Mouse (Mus musculus): Measurements from ENCODE around the gene Jmjd1c. TPM values are rescaled to one million over a fixed set of nuclear protein-coding genes. Genes with fewer than 3 reads are reported as not detected.
A peak's percentile ranks its signal among the peaks of the same experiment; 100 is the strongest.

The Jmjd1c gene
- polyA plus RNA-seq, 1 experiment, result 56.3 TPM

DNA sequence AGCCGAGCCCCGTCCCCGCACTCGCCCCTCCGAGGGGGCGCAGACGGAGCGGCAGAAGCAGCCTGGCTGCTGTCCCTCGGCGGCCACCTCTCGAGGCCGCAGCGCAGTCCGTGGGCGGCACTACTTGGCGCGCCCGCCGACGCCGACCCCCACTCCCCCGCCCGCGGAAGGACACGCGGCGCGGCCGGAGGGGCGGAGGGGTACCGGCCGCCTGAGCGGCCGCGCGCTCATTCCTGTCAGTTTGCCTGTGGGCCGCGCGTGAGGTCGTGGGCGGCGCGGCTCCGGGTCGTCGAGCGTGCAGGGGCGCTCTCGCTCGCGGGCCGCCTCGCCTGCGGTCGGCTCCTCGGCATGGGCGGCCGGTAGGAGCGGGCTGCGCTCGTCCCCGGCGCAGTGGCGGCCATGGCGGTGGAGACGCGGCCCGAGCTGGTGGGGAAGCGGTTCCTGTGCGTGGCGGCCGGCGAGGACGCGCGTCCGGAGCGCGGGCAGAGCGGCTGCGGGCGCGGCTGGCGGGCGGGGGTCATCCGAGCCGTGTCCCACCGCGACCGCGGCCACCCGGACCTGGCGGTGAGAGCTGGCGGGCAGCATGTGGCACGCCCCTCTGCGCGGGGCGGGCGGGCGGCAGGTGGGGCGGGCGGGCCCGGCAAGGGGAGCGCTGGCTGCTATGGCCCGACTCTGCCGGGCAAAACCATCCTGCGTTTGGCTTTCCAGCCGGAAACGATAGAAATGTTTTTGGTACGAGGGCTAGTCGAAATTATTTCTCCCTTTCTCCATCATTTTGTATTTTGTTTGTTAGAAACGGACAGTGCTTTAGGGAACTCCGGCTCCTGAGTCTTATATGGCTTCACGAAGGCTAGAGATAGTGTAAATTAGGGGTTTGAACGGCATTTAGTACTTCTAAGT lies 31.2 kb downstream of the Jmjd1c start:
- no peak overlapping the region for H3K27ac ChIP-seq (ENCODE audit: insufficient read depth, low read length)
- H3K4me3 ChIP-seq (replicated peaks; ENCODE audit: insufficient read depth, low read depth, low read length), result peak overlapping the region; percentile 47
- under 1% methylated on average over 101 of the region's 115 CpGs for WGBS
- TF ChIP-seq CTCF (IDR thresholded peaks at IDR 0.05; ENCODE audit: borderline replicate concordance, insufficient read depth, low read depth, low read length), result no peak
- no peak for TF ChIP-seq POLR2A (IDR thresholded peaks at IDR 0.05; ENCODE audit: borderline replicate concordance, insufficient read depth, low read length)
- peaks cover 9% of the 10 kb centered on the region; the same call in 1 of the 2 replicates for H3K4me1 ChIP-seq (ENCODE audit: control insufficient read depth, insufficient read depth, low read length)
- DNase-seq, result peak; percentile 48 to 63
- H3K27me3 ChIP-seq (ENCODE audit: control insufficient read depth, insufficient read depth, low read length), result no peaks in the 10 kb centered on the region

DNA sequence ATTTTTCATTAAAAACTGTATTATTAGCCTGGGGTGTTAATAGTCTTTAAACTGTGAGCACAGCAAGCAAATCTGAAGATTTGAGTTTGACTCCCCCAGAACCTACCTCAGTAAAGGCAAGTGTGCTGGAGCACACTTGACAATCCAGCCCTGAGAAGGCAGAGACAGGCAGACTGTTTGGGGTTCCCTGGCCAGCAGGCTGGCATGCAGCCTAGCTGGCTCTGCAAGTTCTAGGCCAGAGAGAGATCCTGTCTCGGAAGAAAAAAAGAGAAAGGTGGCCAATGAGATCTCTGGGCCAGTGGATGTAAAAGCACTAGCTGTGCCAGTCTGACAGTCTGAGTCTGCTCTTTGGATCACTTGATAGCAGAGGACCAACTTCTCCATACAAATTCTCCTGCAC lies 33.6 kb downstream of the Jmjd1c start:
- Histone ChIP-seq H3K4me1 (ENCODE audit: control insufficient read depth, insufficient read depth, low read length) (peaks cover 9% of the 10 kb centered on the region; the same call in 1 of the 2 replicates), H3K27ac (ENCODE audit: insufficient read depth, low read length) (no peak overlapping the region), H3K4me3 (replicated peaks; ENCODE audit: insufficient read depth, low read depth, low read length) (no peak overlapping the region), H3K27me3 (ENCODE audit: control insufficient read depth, insufficient read depth, low read length) (no peaks in the 10 kb centered on the region)
- no peak for TF ChIP-seq CTCF (IDR thresholded peaks at IDR 0.05; ENCODE audit: borderline replicate concordance, insufficient read depth, low read depth, low read length)
- TF ChIP-seq POLR2A (IDR thresholded peaks at IDR 0.05; ENCODE audit: borderline replicate concordance, insufficient read depth, low read length), result no peak
- DNase-seq, result peak; percentile 68 to 86
- 8% methylated on average over 1 of the region's 1 CpGs for WGBS

DNA sequence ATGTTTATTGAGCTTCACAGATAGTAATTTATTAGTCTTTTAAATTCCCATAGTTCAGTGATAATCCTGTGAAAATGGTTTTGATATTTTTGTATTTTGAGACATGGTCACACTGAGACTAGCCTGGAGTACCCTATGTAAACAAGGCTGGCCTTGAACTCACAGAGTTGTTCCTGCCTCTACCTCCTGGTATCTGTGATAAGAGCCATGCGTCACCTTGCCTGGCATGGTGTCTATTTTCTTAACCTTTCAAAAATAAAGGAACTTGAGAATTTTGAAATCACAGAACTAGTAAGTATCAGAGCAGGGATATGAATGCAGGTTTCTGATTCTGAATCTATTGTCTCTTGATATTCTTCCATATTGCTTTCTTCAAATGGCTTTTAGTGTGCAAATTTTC lies 35.8 kb downstream of the Jmjd1c start:
- Histone ChIP-seq H3K27me3 (ENCODE audit: control insufficient read depth, insufficient read depth, low read length) (no peaks in the 10 kb centered on the region), H3K4me1 (ENCODE audit: control insufficient read depth, insufficient read depth, low read length) (peaks cover 2% of the 10 kb centered on the region; the same call in 1 of the 2 replicates), H3K27ac (ENCODE audit: insufficient read depth, low read length) (no peak overlapping the region), H3K4me3 (replicated peaks; ENCODE audit: insufficient read depth, low read depth, low read length) (no peak overlapping the region)
- no peak for TF ChIP-seq CTCF (IDR thresholded peaks at IDR 0.05; ENCODE audit: borderline replicate concordance, insufficient read depth, low read depth, low read length)
- no peak for TF ChIP-seq POLR2A (IDR thresholded peaks at IDR 0.05; ENCODE audit: borderline replicate concordance, insufficient read depth, low read length)
- no peak for DNase-seq
- 53% methylated on average over 1 of the region's 1 CpGs for WGBS

DNA sequence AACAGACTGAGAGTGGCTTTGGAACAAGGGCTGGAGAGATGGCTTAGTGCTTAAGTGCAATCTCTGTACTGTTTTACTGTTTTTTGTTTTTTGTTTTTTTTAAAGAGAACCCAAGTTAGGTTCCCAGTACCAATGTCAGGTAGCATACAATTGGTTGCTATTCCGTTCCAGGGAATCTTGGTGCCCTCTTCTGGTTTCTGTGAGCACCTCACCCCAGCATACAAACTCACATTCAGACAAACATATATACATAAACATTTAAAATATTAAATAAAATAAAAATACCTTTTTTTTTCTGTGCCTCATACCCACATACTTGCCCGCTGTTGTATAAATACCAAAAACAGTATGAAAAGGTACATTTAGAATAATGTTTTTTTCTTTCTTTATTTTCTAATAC lies 38.4 kb downstream of the Jmjd1c start:
- DNase-seq, result no peak
- peaks cover 5% of the 10 kb centered on the region for H3K4me1 ChIP-seq (ENCODE audit: control insufficient read depth, insufficient read depth, low read length)
- no peak for TF ChIP-seq CTCF (IDR thresholded peaks at IDR 0.05; ENCODE audit: borderline replicate concordance, insufficient read depth, low read depth, low read length)
- TF ChIP-seq POLR2A (IDR thresholded peaks at IDR 0.05; ENCODE audit: borderline replicate concordance, insufficient read depth, low read length), result no peak
- H3K4me3 ChIP-seq (replicated peaks; ENCODE audit: insufficient read depth, low read depth, low read length), result no peak overlapping the region
- H3K27ac ChIP-seq (ENCODE audit: insufficient read depth, low read length), result no peak overlapping the region
- 98% methylated on average over 2 of the region's 2 CpGs for WGBS
- no peaks in the 10 kb centered on the region for H3K27me3 ChIP-seq (ENCODE audit: control insufficient read depth, insufficient read depth, low read length)

DNA sequence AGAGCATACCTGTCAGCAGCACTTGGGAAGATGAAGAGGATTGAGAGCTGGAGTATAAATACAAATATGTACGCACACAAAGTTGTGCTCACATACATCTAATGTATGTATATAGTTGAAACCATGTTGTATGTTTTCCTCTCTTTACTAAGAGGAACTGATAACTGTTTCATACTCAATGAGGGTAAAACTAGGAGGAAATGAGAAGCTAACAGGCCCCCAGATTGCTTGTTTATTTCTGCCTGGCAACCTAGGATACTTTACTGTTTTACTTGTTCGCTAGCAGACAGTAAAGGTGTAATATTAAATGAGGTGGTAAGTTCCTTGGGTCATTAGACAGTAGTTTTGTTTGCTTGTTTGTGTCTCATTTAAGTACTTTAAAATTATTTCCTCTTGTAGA lies 41.5 kb downstream of the Jmjd1c start:
- H3K27ac ChIP-seq (ENCODE audit: insufficient read depth, low read length), result no peak overlapping the region
- no peak overlapping the region for H3K4me3 ChIP-seq (replicated peaks; ENCODE audit: insufficient read depth, low read depth, low read length)
- no peak for DNase-seq
- TF ChIP-seq POLR2A (IDR thresholded peaks at IDR 0.05; ENCODE audit: borderline replicate concordance, insufficient read depth, low read length), result no peak
- H3K27me3 ChIP-seq (ENCODE audit: control insufficient read depth, insufficient read depth, low read length), result no peaks in the 10 kb centered on the region
- 86% methylated on average over 2 of the region's 2 CpGs for WGBS
- peaks cover 2% of the 10 kb centered on the region; the same call in 1 of the 2 replicates for H3K4me1 ChIP-seq (ENCODE audit: control insufficient read depth, insufficient read depth, low read length)

DNA sequence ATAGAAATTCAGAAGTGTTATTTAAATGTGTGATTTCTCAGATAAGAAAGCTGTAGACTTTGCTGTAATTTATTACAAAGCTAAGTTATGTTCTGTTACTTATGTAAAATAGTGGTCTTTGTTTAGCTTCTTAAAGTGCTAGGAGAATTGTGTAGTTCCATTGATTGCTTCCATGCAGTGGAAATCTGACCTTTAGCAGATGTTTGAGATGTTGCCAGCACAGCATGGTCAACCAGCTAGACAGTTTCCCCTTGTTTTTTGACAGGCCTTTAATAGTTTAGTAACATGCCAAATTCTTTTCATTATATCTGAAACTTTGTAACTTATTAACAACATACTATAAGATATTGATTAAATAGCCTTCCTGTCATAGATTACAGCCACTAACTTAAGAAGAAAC lies 47.7 kb downstream of the Jmjd1c start:
- peaks cover 6% of the 10 kb centered on the region for H3K4me1 ChIP-seq (ENCODE audit: control insufficient read depth, insufficient read depth, low read length)
- H3K4me3 ChIP-seq (replicated peaks; ENCODE audit: insufficient read depth, low read depth, low read length), result no peak overlapping the region
- H3K27ac ChIP-seq (ENCODE audit: insufficient read depth, low read length), result no peak overlapping the region
- no peaks in the 10 kb centered on the region for H3K27me3 ChIP-seq (ENCODE audit: control insufficient read depth, insufficient read depth, low read length)
- DNase-seq, result no peak
- TF ChIP-seq POLR2A (IDR thresholded peaks at IDR 0.05; ENCODE audit: borderline replicate concordance, insufficient read depth, low read length), result no peak
- TF ChIP-seq CTCF (IDR thresholded peaks at IDR 0.05; ENCODE audit: borderline replicate concordance, insufficient read depth, low read depth, low read length), result no peak

DNA sequence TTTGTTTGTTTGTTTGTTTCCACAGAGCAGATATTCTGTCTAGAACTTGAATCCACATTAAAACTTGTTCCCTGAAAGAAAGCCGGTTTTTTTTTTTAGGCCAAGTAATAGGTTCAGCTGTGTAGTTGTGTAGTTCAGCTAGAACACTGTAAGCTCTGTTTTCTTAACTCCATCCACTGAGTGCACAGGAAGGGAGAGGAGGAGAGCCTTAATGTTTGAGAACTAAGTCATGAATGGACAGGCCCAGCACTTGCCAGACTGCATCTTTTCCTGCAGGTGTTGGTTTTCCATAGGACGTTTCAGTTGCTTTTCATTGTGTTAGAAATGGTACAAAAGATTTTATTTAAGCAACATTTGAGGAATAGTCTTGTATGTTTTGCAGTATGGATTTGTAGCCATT lies 48.3 kb downstream of the Jmjd1c start:
- H3K27me3 ChIP-seq (ENCODE audit: control insufficient read depth, insufficient read depth, low read length), result no peaks in the 10 kb centered on the region
- DNase-seq, result no peak
- no peak for TF ChIP-seq CTCF (IDR thresholded peaks at IDR 0.05; ENCODE audit: borderline replicate concordance, insufficient read depth, low read depth, low read length)
- TF ChIP-seq POLR2A (IDR thresholded peaks at IDR 0.05; ENCODE audit: borderline replicate concordance, insufficient read depth, low read length), result no peak
- H3K4me1 ChIP-seq (ENCODE audit: control insufficient read depth, insufficient read depth, low read length), result peaks cover 6% of the 10 kb centered on the region
- 17% methylated on average over 2 of the region's 2 CpGs for WGBS
- H3K4me3 ChIP-seq (replicated peaks; ENCODE audit: insufficient read depth, low read depth, low read length), result no peak overlapping the region
- no peak overlapping the region for H3K27ac ChIP-seq (ENCODE audit: insufficient read depth, low read length)

DNA sequence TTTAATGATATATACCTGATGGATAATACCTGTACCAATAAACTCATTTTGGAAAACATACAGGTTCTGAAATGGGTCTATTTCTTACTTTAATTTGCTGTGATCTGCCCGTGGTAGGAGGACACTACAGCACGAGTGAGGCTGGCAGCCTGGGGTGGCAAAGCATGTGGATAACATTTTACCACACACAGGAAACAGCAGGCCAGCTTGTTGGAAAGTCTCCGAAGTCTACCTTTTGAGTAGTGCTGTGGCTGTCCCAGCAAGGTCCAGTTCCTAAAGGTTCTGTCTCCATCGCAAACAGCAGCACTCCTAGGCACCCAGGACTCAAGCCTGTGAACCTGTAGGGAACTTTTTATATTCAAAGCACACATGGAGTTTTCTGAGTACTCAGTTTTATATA lies 49.7 kb downstream of the Jmjd1c start:
- Histone ChIP-seq H3K4me1 (ENCODE audit: control insufficient read depth, insufficient read depth, low read length) (peaks cover 6% of the 10 kb centered on the region), H3K27me3 (ENCODE audit: control insufficient read depth, insufficient read depth, low read length) (no peaks in the 10 kb centered on the region), H3K4me3 (replicated peaks; ENCODE audit: insufficient read depth, low read depth, low read length) (no peak overlapping the region), H3K27ac (ENCODE audit: insufficient read depth, low read length) (no peak overlapping the region)
- 37% methylated on average over 4 of the region's 4 CpGs for WGBS
- DNase-seq, result no peak
- no peak for TF ChIP-seq POLR2A (IDR thresholded peaks at IDR 0.05; ENCODE audit: borderline replicate concordance, insufficient read depth, low read length)
- TF ChIP-seq CTCF (IDR thresholded peaks at IDR 0.05; ENCODE audit: borderline replicate concordance, insufficient read depth, low read depth, low read length), result no peak

Data from cerebellum, adult 2 months (tissue).